Mouse (Mus musculus) cortical plate, adult 2 months (tissue): ENCODE measurements at regions not wholly inside any gene's neighbourhood (a gene's known extent, or its start where the extent isn't known, plus 50 kb on each side); places are given as distances from the start of the nearest gene placed in this dataset.

Source experiments
- CTCF ChIP-seq: fragments of 200-500 bp; IDR thresholded peaks from 2 replicates; pipeline ENCODE4 v1.5.1; 2011; ENCODE audit warnings: mild to moderate bottlenecking, control low read depth, low read length; ENCODE audit not compliant: insufficient read depth; ENCODE audit errors: extremely low read depth
- POLR2A ChIP-seq: fragments of 200-500 bp; IDR thresholded peaks from 2 replicates; pipeline ENCODE4 v1.6.1; 2011; ENCODE audit warnings: mild to moderate bottlenecking, low read length, control low read depth; ENCODE audit not compliant: insufficient read depth; ENCODE audit errors: extremely low read depth

DNA sequence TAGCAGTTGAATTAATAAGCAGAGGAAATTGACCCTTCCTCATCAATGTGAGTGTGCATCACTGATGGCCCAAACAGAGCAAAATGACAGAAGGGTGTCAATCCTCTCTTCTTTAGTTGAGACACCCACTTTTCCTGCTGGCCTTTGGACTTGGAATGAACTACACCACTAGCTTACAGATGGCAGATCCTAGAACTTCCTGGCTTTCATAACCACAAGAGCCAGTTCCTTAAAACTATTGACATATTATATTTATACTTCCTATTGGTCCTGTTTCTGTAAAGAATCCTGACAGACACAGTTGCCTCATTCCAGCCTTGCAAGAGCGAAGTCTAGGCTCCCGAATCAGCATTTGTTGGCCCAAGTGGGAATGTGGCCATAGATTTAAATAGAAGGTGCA, 185.4 kb upstream of the Eif4g2 start:
- TF ChIP-seq CTCF, result no peak
- no peak for TF ChIP-seq POLR2A
